Mouse (Mus musculus) large intestine, adult 2 months (tissue): Measurements from ENCODE around the gene Hal. TPM values are rescaled to one million over a fixed set of nuclear protein-coding genes. Genes with fewer than 3 reads are reported as not detected.

Experiments
- DNase-seq: peaks from one replicate; pipeline ENCODE4 v3.0.0-alpha.2; 2012; ENCODE audit warnings: low read depth, low spot score
- WGBS: fragments of 180-500 bp; shearing (Covaris S2); methylation state at CpG from one replicate; pipeline ENCODE4 v1.1.7; 2018; 5-methylcytosine and 5-hydroxymethylcytosine counted together
- polyA plus RNA-seq: library from polyadenylated mRNA; depleted of rRNA; stranded (reverse); fragments of >200 nt; gene quantifications from 2 replicates; pipeline ENCODE4 v1.2.3, GENCODE M21; 2012

Gene Hal
- polyA plus RNA-seq, 1 experiment: 0.29 TPM

DNA sequence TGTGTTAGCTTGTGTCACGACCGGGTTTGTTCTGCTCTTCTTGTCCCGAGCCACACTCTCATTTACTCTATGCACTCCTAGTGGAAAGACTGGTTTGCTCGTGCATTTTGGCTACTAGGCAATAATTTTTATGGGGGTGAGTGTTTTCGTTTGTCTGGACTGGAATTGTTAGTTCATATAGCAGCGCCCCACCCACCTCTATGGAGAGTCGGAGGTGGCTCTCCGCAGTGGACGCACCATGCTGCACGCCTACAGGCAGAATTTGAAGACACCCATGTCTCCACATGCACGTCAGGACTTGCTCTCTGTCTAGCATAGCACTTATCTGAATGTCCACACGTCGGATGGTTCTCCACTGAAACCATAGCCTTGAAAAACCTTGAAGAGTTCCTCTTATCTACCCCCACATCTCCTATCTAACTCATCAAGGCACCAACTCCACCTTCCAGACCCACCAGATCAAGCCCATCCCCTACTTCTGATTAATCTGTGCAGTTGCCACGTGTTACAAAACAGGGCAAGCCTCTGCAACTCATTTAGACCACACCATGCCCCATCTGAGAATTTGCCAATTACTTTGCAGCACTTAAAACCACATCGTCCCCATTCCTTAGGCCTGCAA lies 21.1 kb downstream of the Hal start:
- no peak for DNase-seq
- 37% methylated on average over 15 of the region's 15 CpGs for WGBS

DNA sequence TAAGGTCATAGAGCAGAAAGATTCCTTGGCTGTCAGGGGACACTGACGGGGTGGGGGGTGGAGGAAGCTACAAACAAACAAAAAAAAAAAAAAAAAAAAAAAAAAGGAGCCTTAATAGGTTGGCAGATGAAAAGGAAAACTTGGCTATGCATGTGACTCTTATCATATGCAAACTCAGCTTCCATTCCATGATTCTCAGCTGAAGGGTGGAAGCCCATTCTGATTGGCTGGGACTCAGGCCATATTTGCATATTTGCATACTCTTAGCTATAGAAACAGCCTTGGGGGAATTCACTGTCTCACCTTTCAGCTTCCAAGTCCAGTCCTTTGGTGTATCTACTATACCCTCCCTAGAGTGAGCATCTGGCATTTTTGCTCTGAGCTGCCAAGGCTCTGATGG lies 26.9 kb downstream of the Hal start:
- no peak for DNase-seq
- WGBS: 14% methylated on average over 1 of the region's 1 CpGs

DNA sequence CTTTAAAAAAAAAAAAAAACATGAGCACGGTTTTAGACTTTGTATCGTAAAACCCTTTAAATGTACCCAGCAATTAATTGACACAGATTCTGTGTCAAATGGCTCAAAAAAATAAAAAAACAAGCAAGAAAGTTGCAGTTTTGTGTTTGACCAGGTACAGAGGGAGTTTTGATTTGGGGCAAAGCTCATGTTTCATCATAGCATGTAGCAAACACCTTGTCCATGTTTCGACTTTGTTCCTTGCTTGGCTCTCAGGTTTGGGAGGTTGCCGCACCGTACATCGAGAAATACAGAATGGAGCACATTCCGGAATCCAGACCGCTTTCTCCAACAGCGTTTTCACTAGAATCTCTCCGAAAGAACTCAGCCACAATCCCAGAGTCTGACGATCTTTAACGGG lies 27.4 kb downstream of the Hal start:
- no peak for DNase-seq
- WGBS: 49% methylated on average over 12 of the region's 12 CpGs

- DNase-seq: no peak
- 23% methylated on average over 4 of the region's 4 CpGs for WGBS
Measured at GRCm38 (mm10) chr10:93517754-93518153, 29.2 kb downstream of the Hal start.

- DNase-seq: no peak
- 39% methylated on average over 4 of the region's 4 CpGs for WGBS
Measured at GRCm38 (mm10) chr10:93518186-93518585, 29.6 kb downstream of the Hal start.

DNA sequence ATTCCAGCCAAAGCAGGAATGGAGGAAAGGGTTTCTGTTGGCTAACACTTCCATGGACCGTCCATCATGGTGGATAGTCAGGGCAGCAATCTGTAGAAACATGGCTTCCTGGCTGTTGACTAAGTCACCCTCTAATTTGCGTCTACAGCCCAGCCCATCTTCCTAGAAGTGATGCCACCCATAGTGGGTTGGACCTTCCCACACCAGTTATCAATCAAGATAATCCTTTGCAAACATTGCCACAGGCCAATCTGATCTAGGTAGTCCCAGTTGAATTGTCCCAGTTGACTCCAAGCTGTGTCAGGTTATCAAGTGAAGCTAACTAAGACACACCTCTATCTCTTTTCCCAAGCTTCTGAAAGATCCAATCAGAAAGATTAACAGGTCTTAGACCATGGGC lies 30.1 kb downstream of the Hal start:
- no peak for DNase-seq
- WGBS: 83% methylated on average over 2 of the region's 2 CpGs

DNA sequence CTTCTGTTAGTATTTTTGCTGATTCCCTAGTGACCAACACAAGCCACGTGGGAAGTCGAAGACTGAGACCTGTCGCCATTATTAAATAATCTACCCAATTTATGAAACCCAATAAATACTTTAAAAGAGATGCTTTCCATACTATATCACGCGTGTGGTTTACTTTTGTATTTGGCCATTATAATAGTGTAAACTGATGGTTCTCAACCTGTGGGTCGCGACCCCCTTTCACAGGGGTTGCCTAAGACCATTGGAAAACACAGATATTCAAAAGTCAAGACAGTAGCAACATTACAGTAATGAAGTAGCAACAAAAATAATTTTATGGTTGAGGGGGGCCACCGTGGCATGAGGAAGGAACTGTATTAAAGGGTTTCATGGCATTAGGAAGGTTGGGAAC lies 30.6 kb downstream of the Hal start:
- no peak for DNase-seq
- 93% methylated on average over 8 of the region's 8 CpGs for WGBS

- no peak for DNase-seq
- WGBS: 90% methylated on average over 5 of the region's 5 CpGs
Measured at GRCm38 (mm10) chr10:93519756-93520155, 31.2 kb downstream of the Hal start.

DNA sequence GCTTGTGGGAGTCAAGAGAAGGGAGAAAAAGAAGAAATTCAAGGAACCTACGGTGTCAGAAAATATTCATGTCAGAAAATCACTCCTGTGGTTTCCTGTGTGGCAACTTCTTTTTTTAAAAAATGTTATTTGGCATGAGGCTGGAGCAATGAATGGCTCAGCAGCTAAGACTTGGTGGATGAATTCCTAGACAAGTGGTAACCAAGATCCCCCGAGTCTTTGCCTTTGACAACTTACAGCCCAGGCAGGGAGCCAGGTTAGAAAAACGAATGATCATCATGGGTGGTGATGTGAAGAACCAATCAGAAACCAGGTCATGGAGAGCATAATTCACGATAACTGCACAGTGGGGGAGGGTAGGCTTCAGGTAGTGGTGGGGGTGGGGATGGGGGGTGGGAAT lies 32.4 kb downstream of the Hal start:
- WGBS: 55% methylated on average over 4 of the region's 4 CpGs
- DNase-seq: no peak

DNA sequence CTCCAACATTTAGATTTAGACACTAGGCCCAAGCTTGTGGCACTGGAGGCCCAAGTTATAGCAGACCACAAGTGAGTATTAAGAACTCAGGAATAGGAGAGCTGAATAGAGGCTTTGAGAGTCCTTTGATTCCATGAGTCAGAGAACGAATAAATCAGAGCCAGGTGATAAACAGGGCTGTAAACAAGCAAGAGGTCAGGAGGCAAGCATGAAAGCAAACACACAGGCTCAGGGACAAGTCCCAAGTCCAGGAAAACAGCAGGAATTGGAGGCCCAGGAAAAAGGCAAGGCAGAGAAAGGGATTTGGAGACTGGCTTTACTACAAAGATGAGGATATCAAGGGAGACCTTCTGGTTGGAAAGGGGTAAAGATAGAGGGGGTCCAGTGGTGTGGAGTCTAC lies 36.8 kb downstream of the Hal start:
- WGBS: 33% methylated on average over 1 of the region's 1 CpGs
- DNase-seq: no peak

DNA sequence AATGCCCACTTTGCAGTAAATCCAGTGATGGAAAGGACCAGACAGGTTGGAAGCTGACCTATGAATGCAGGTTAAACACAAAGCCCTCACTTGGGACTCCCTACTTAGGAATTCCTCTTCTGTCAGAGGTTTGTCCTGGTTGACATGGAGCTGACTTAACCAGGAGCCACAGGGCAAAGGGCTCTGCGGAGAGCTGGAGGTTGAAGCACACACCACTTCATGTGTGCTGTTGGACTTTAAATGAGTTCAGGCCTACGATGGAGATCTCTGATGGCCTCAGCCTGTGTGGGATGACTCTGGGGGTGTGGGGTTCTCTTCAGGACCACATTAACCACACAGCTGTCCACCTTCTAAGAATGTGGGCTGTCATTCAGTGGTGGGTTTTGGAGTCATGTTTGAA lies 49.7 kb downstream of the Hal start:
- no peak for DNase-seq
- 84% methylated on average over 2 of the region's 2 CpGs for WGBS

GRCm38 (mm10) chr10:93538818-93539217 lies 50.2 kb downstream of the Hal start:
- 65% methylated on average over 6 of the region's 6 CpGs for WGBS
- DNase-seq: no peak

DNA sequence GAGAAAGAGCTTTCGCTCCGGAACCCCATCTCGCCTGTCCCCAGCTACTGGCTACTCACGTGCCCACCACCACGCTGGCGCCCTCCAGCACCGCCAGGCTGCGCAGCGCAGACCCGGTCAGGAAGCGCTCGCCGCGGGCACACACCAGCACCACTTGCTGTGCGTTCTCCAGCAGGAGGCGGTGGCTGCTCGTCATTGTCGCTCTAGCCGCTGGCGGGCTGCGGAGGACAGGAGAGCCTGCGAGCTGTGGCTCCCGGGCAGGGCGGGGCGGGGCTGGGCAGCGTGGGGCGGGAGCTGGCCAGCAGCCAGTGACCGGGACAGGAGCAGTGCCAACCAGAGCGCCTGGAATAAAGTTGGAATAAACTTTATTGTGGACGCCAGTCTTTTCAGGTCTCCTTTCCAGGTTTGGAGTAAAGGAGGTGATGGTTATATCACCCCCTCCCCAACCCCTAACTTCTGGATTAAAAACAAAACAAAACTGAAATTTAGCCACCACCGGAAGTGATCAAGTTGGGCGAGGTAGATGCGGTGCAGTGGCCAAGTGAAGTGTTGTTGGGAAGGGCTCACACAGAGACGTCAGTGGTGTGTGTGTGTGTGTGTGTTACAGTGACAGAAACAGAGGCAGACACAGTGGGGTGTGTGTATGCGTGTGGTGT lies 51.3 kb downstream of the Hal start, which contains the start of gene Amdhd1:
Gene Amdhd1 (minus strand): TSS at position 259 of the 656 bp plus-strand sequence.
- WGBS: 1% methylated on average over 35 of the region's 35 CpGs
- DNase-seq: peak; percentile 50

GRCm38 (mm10) chr10:93540431-93541210 lies 52.1 kb downstream of the Hal start, which contains the start of gene Ccdc38:
Ccdc38 (plus strand) TSS chr10:93540632.
- WGBS: 61% methylated on average over 17 of the region's 17 CpGs
- no peak for DNase-seq

DNA sequence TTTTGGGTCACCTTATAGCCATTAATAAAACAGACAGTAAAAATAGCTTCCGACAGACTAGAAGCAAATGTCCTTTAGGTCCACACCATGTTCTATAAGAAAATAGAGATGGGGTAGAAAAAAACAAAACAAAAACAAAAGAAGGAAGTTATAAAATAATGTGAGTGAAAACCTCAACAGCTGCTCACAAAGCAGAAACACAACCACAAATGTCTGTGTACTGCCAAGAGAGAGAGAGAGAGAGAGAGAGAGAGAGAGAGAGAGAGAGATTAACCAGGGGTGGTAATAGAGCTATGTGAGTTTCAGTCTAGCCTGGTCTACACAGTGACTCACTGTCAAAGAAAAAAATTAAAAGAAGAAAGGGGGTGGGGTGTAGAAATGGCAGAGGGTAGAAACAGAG lies 53.0 kb downstream of the Hal start:
- DNase-seq: no peak
- WGBS: 90% methylated on average over 1 of the region's 1 CpGs

DNA sequence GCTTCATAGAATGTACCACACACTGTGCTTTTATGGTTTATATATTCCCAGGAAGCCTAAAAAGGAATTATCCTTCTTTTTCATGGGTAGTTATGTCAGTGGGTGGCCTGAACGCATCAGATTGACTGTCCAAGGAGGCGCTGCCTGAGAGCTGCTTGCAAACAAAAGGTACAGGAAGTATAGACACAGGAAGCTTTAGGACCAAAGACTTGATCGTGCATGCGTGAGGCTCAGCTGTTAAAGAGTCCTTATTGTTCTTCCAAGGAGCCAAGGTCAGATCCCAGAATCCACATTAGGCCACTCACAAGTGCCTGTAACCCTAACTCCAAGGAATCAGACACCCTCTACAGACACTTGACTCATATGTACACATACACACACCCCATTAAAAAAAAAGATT lies 53.8 kb downstream of the Hal start:
- WGBS: 60% methylated on average over 4 of the region's 4 CpGs
- no peak for DNase-seq

DNA sequence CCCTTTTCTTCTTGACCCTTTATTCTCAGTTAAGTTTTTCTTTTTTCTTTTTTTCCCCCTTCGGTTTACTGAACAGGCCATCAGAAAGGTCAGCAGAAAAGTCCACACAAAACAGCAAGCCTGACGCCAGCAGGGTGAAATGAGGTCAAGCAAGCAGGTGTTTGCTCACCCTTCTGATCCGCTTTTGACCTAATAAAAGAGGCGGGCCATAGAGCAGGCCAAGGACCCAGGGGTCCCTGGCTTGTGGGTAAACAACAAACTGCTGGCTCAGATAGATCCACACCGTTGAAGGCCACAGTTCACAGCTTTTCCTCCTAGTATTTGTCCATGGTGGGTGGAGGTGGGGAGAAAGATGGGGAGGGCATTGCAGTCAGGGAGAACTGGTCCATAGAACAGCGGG lies 54.6 kb downstream of the Hal start:
- DNase-seq: no peak
- 48% methylated on average over 6 of the region's 6 CpGs for WGBS

DNA sequence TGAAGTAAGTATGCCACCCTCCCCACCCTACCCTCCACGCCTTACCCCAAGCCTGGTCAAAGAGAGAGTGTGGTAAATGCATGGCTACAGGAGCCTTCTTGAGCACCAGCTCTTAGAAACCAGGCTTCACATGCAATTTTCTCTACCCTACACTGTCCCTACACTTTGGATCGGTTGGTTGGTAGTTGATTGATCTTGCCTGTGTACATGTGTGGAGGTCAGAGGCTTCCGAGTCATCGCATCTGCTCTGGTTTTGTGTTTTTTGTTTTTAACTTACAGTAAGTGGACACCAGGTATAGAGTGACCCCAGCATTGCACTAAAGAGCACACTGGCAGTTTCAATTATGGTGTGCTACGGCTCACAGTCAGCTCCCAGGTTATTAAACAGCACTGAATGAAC lies 55.6 kb downstream of the Hal start:
- no peak for DNase-seq
- 73% methylated on average over 5 of the region's 5 CpGs for WGBS

GRCm38 (mm10) chr10:93547741-93548270 lies 59.2 kb downstream of the Hal start:
- DNase-seq: no peak
- 91% methylated on average over 4 of the region's 4 CpGs for WGBS

- peak; percentile 44 for DNase-seq
Measured at GRCm38 (mm10) chr10:93548991-93549390, 60.4 kb downstream of the Hal start.

DNA sequence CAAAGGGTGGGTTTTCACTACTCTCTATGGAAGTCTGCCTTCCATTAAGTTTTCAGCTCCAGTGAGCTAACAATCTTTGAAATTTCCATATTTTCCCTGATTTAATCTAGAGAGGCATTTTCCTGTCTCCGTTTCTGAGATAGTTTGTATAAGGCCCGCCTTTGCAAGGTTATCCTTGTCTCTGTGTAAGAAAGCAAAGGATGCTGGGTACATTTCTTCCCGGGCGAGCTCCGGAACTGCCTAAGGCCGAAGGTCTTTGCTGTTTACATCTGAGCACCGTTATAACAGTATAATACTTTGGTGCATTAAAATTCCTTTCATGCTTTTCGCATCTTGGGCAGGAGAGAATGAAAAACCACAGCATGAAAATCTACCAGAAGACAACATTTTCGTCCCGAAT lies 61.3 kb downstream of the Hal start:
- 37% methylated on average over 10 of the region's 10 CpGs for WGBS
- DNase-seq: no peak

More at GRCm38 (mm10) chr10:93548991-93549390, 60.4 kb downstream of the Hal start:
- 10% methylated on average over 7 of the region's 7 CpGs for WGBS
